Comparison of ENCODE assay signal across 10 mouse cellular contexts in the genomic region with DNA sequence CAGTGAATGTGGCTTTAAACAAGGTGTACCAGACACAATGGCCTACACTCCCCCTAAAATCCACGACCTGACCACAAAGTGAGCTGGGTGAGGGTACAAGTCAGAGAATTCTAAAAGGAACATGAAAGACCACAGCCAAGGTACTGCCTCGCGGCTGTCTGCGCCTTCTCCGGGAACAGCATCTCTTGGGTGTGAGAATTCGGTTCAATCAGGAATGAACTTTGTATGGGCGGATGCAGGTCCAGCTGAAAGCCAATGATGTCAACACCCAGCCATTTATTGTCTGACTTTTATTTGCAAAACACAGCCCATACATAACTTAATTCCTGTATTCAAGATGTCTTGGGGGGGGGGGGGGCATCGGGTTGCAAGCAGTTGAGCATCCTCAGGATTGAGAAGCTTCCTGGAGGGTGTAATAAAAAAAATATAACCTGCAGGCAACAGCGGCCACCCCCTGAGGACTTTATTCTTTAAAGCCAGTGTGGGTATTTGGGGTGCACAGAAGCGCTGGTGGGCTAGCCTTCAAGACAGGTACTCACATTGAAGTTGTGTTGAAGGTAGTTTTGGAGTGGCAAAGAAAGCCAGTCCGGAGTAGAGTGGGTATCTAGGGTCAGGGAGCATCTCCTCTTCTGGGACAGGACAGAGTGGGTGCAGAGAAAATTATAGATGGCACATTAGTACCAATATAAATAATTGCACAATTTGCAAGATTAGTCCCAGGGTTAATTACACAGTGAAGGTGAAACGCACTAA. TPM values are rescaled to one million over a fixed set of nuclear protein-coding genes. Genes with fewer than 3 reads are reported as not detected.
DNase-seq lines count a peak whose midpoint lies in the region; ATAC-seq and TF ChIP-seq lines count a peak whose summit lies in the region.
"Had no signal": no experiment of that assay in that cellular context is flagged by ENCODE, and none has a peak within 500 bp of the region (broad histone marks: within the 10 kb centered on the region; RNA-seq: fewer than 3 reads in every experiment).

No protein-coding gene starts in this region.

- no peaks in the 10 kb centered on the region for H3K9me3 ChIP-seq in embryonic facial prominence, embryonic 15.5 days (replicated peaks)
- no peaks in the 10 kb centered on the region for H3K9me3 ChIP-seq in intestine, embryonic 16.5 days (ENCODE audit: control insufficient read depth, low read length)
- H3K9me3 ChIP-seq in neural tube, embryonic 12.5 days, result no peaks in the 10 kb centered on the region

- no peak for DNase-seq in layer of hippocampus, adult 2 months (ENCODE audit: low spot score in 2 of 2)
- DNase-seq in layer of hippocampus, adult 11-12 months (ENCODE audit: low spot score), result no peak
- no peak for DNase-seq in thymus, adult 2 months
- DNase-seq in adrenal gland, adult 18-20 months (ENCODE audit: low spot score in 2 of 2), result no peak

- no peak for TF ChIP-seq CTCF in layer of hippocampus, adult 2 months (conservative IDR thresholded peaks at IDR 0.05)
- TF ChIP-seq CTCF in thymus, adult 2 months (IDR thresholded peaks at IDR 0.05; ENCODE audit: borderline replicate concordance, control insufficient read depth, extremely low read depth, insufficient read depth, low read length, poor library complexity), result no peak

- peak overlapping the region; percentile 73 for H3K4me3 ChIP-seq in layer of hippocampus, adult 2 months
- H3K4me3 ChIP-seq in embryonic facial prominence, embryonic 15.5 days (replicated peaks), result peak overlapping the region; percentile 71
- H3K4me3 ChIP-seq in intestine, embryonic 16.5 days (ENCODE audit: low read length), result peak overlapping the region; percentile 83; the same call in 1 of the 2 replicates
- no peak overlapping the region for H3K4me3 ChIP-seq in neural tube, embryonic 12.5 days
- no peak overlapping the region for H3K4me3 ChIP-seq in thymus, adult 2 months (ENCODE audit: control insufficient read depth, insufficient read depth, low read length)

- ATAC-seq in embryonic facial prominence, embryonic 15.5 days (ENCODE audit: insufficient number of reproducible peaks, low FRiP score, low TSS enrichment, low read depth), result no peak
- ATAC-seq in intestine, embryonic 16.5 days, result no peak
- no peak for ATAC-seq in neural tube, embryonic 12.5 days (ENCODE audit: low FRiP score, low read depth)
- ATAC-seq in megakaryocyte-erythroid progenitor cell, adult 5-6 weeks (replicated peaks; ENCODE audit: low FRiP score, low TSS enrichment, poor library complexity, severe bottlenecking), result no peak

- peak overlapping the region; percentile 93 for H3K27ac ChIP-seq in layer of hippocampus, adult 2 months
- H3K27ac ChIP-seq in embryonic facial prominence, embryonic 15.5 days (replicated peaks), result peak overlapping the region; percentile 91
- H3K27ac ChIP-seq in intestine, embryonic 16.5 days (ENCODE audit: low read length), result peak overlapping the region; percentile 95
- H3K27ac ChIP-seq in neural tube, embryonic 12.5 days, result 0 out of 2 replicates have a peak overlapping the region, but pooled peaks have one; percentile 1
- no peak overlapping the region for H3K27ac ChIP-seq in thymus, adult 2 months (ENCODE audit: control insufficient read depth, insufficient read depth, low read length)

- H3K36me3 ChIP-seq in embryonic facial prominence, embryonic 15.5 days, result peaks cover 4% of the 10 kb centered on the region; the same call in 1 of the 2 replicates
- H3K36me3 ChIP-seq in intestine, embryonic 16.5 days (ENCODE audit: control insufficient read depth, insufficient read depth, low read length), result peaks cover 8% of the 10 kb centered on the region; the same call in 1 of the 2 replicates
- H3K36me3 ChIP-seq in neural tube, embryonic 12.5 days, result peaks cover 8% of the 10 kb centered on the region; the same call in 1 of the 2 replicates
- no peaks in the 10 kb centered on the region for H3K36me3 ChIP-seq in thymus, adult 2 months (ENCODE audit: control insufficient read depth, insufficient read depth, low read length)

- H3K4me2 ChIP-seq in embryonic facial prominence, embryonic 15.5 days (replicated peaks), result peak overlapping the region; percentile 87
- H3K4me2 ChIP-seq in intestine, embryonic 16.5 days (ENCODE audit: low read depth, low read length), result peak overlapping the region; percentile 78
- peak overlapping the region; percentile 98 for H3K4me2 ChIP-seq in neural tube, embryonic 12.5 days (replicated peaks)

- 74% methylated on average over 12 of the region's 12 CpGs for WGBS in embryonic facial prominence, embryonic 15.5 days
- 69% methylated on average over 12 of the region's 12 CpGs for WGBS in intestine, embryonic 16.5 days
- 65% methylated on average over 12 of the region's 12 CpGs for WGBS in neural tube, embryonic 12.5 days
- 83% methylated on average over 12 of the region's 12 CpGs for WGBS in thymus, adult 2 months

- H3K9ac ChIP-seq in embryonic facial prominence, embryonic 15.5 days, result peak overlapping the region; percentile 35; the same call in 1 of the 2 replicates
- peak overlapping the region; percentile 95 for H3K9ac ChIP-seq in intestine, embryonic 16.5 days (ENCODE audit: low read depth, low read length)
- H3K9ac ChIP-seq in neural tube, embryonic 12.5 days, result 0 out of 2 replicates have a peak overlapping the region, but pooled peaks have one; percentile 95

- H3K27me3 ChIP-seq in embryonic facial prominence, embryonic 15.5 days, result no peaks in the 10 kb centered on the region
- H3K27me3 ChIP-seq in intestine, embryonic 16.5 days (replicated peaks; ENCODE audit: control insufficient read depth, insufficient read depth, low read length), result no peaks in the 10 kb centered on the region
- H3K27me3 ChIP-seq in neural tube, embryonic 12.5 days (replicated peaks), result no peaks in the 10 kb centered on the region
- H3K27me3 ChIP-seq in thymus, adult 2 months (ENCODE audit: control insufficient read depth, insufficient read depth, low read length), result no peaks in the 10 kb centered on the region

- no peak for TF ChIP-seq POLR2A in thymus, adult 2 months (IDR thresholded peaks at IDR 0.05; ENCODE audit: control insufficient read depth, extremely low read depth, insufficient read depth, low read length, poor library complexity)

- H3K4me1 ChIP-seq in embryonic facial prominence, embryonic 15.5 days, result peaks cover 30% of the 10 kb centered on the region
- peaks cover 21% of the 10 kb centered on the region for H3K4me1 ChIP-seq in intestine, embryonic 16.5 days (ENCODE audit: control insufficient read depth, insufficient read depth, low read length)
- peaks cover 37% of the 10 kb centered on the region for H3K4me1 ChIP-seq in neural tube, embryonic 12.5 days
- H3K4me1 ChIP-seq in thymus, adult 2 months (replicated peaks; ENCODE audit: control insufficient read depth, insufficient read depth, low read length), result peaks cover 21% of the 10 kb centered on the region

RNA-seq across cellular contexts. Expression of a gene that starts 4.8 kb away (rescaled TPM):
- total RNA-seq in layer of hippocampus, adult 2 months (2021), result 1 to 10 TPM; 1.1 to 1.8 TPM
- 6.7 and 7.3 TPM in 2 replicates for polyA plus RNA-seq in embryonic facial prominence, embryonic 15.5 days (2015; fragmentation: Nextera tagmentation; extraction: Ambion mirVana)
- polyA plus RNA-seq in intestine, embryonic 16.5 days (2015; fragmentation: Nextera tagmentation; extraction: Ambion mirVana), result 26.5 and 36.0 TPM in 2 replicates
- polyA plus RNA-seq in neural tube, embryonic 12.5 days (2016; fragmentation: Nextera tagmentation; extraction: Ambion mirVana), result 1.0 and 1.5 TPM in 2 replicates
- 8.6 TPM in 1 of 2 replicates, not detected in the other for total RNA-seq in megakaryocyte-erythroid progenitor cell, adult 5-6 weeks (2014; fragmentation: Nextera tagmentation)
- total RNA-seq in megakaryocyte-erythroid progenitor cell, adult 5-6 weeks (2017), result 5.7 and 7.4 TPM in 2 replicates
- polyA plus RNA-seq in thymus, adult 2 months (2012; rRNA removed), result 12.9 and 18.4 TPM in 2 replicates
- total RNA-seq in adrenal gland, adult 18-20 months (2021), result 10 to 100 TPM; 88.3 to 89.2 TPM

RNA-seq across cellular contexts. Expression of a gene that starts 5.0 kb away (rescaled TPM):
- 100 to 1,000 TPM; 181 to 190 TPM for total RNA-seq in layer of hippocampus, adult 2 months (2021)
- 86.8 and 92.7 TPM in 2 replicates for polyA plus RNA-seq in embryonic facial prominence, embryonic 15.5 days (2015; fragmentation: Nextera tagmentation; extraction: Ambion mirVana)
- polyA plus RNA-seq in intestine, embryonic 16.5 days (2015; fragmentation: Nextera tagmentation; extraction: Ambion mirVana), result 59.8 and 61.9 TPM in 2 replicates
- polyA plus RNA-seq in neural tube, embryonic 12.5 days (2016; fragmentation: Nextera tagmentation; extraction: Ambion mirVana), result 113 and 117 TPM in 2 replicates
- 86.2 and 86.5 TPM in 2 replicates for total RNA-seq in megakaryocyte-erythroid progenitor cell, adult 5-6 weeks (2014; fragmentation: Nextera tagmentation)
- total RNA-seq in megakaryocyte-erythroid progenitor cell, adult 5-6 weeks (2017), result 72.7 and 83.8 TPM in 2 replicates
- 372 and 380 TPM in 2 replicates for polyA plus RNA-seq in thymus, adult 2 months (2012; rRNA removed)
- total RNA-seq in adrenal gland, adult 18-20 months (2021), result 100 to 1,000 TPM; 101 to 144 TPM

RNA-seq across cellular contexts. Expression of a gene that starts 11.4 kb away (rescaled TPM):
- total RNA-seq in layer of hippocampus, adult 2 months (2021), result not detected
- not detected in 2 replicates for polyA plus RNA-seq in embryonic facial prominence, embryonic 15.5 days (2015; fragmentation: Nextera tagmentation; extraction: Ambion mirVana)
- not detected in 2 replicates for polyA plus RNA-seq in intestine, embryonic 16.5 days (2015; fragmentation: Nextera tagmentation; extraction: Ambion mirVana)
- polyA plus RNA-seq in neural tube, embryonic 12.5 days (2016; fragmentation: Nextera tagmentation; extraction: Ambion mirVana), result not detected in 2 replicates
- total RNA-seq in megakaryocyte-erythroid progenitor cell, adult 5-6 weeks (2014; fragmentation: Nextera tagmentation), result not detected in 2 replicates
- not detected in 2 replicates for total RNA-seq in megakaryocyte-erythroid progenitor cell, adult 5-6 weeks (2017)
- polyA plus RNA-seq in thymus, adult 2 months (2012; rRNA removed), result 0.03 TPM in 1 of 2 replicates, not detected in the other
- total RNA-seq in adrenal gland, adult 18-20 months (2021), result under 1 TPM in 1 of 2 experiments, not detected in 1; 0.19 TPM
- polyA plus RNA-seq: activated CD4-positive, CD25-positive, alpha-beta regulatory T cell, adult 4 months; gonadal fat pad, adult 2 months had no signal

RNA-seq across cellular contexts. Expression of a gene that starts 14.0 kb away (rescaled TPM):
- total RNA-seq in layer of hippocampus, adult 2 months (2021), result 1 to 10 TPM; 7.5 to 9.0 TPM
- 3.2 and 4.2 TPM in 2 replicates for polyA plus RNA-seq in embryonic facial prominence, embryonic 15.5 days (2015; fragmentation: Nextera tagmentation; extraction: Ambion mirVana)
- polyA plus RNA-seq in intestine, embryonic 16.5 days (2015; fragmentation: Nextera tagmentation; extraction: Ambion mirVana), result 1.5 and 1.7 TPM in 2 replicates
- polyA plus RNA-seq in neural tube, embryonic 12.5 days (2016; fragmentation: Nextera tagmentation; extraction: Ambion mirVana), result 11.5 and 12.0 TPM in 2 replicates
- total RNA-seq in megakaryocyte-erythroid progenitor cell, adult 5-6 weeks (2014; fragmentation: Nextera tagmentation), result 8.0 and 9.4 TPM in 2 replicates
- 4.7 and 10.1 TPM in 2 replicates for total RNA-seq in megakaryocyte-erythroid progenitor cell, adult 5-6 weeks (2017)
- 15.0 and 16.3 TPM in 2 replicates for polyA plus RNA-seq in thymus, adult 2 months (2012; rRNA removed)
- 10 to 100 TPM in 1 of 2 experiments, 1 to 10 TPM in 1; 9.9 to 12.4 TPM for total RNA-seq in adrenal gland, adult 18-20 months (2021)
- polyA plus RNA-seq: activated CD4-positive, CD25-positive, alpha-beta regulatory T cell, adult 4 months had no signal

RNA-seq across cellular contexts. Expression of a gene that starts 21.0 kb away (rescaled TPM):
- total RNA-seq in layer of hippocampus, adult 2 months (2021), result under 1 TPM in 1 of 2 experiments, not detected in 1; 0.29 TPM
- polyA plus RNA-seq in embryonic facial prominence, embryonic 15.5 days (2015; fragmentation: Nextera tagmentation; extraction: Ambion mirVana), result 0.49 and 0.69 TPM in 2 replicates
- polyA plus RNA-seq in intestine, embryonic 16.5 days (2015; fragmentation: Nextera tagmentation; extraction: Ambion mirVana), result 108 and 134 TPM in 2 replicates
- not detected in 2 replicates for polyA plus RNA-seq in neural tube, embryonic 12.5 days (2016; fragmentation: Nextera tagmentation; extraction: Ambion mirVana)
- total RNA-seq in megakaryocyte-erythroid progenitor cell, adult 5-6 weeks (2014; fragmentation: Nextera tagmentation), result not detected in 2 replicates
- not detected in 2 replicates for total RNA-seq in megakaryocyte-erythroid progenitor cell, adult 5-6 weeks (2017)
- polyA plus RNA-seq in thymus, adult 2 months (2012; rRNA removed), result 0.33 and 0.59 TPM in 2 replicates
- total RNA-seq in adrenal gland, adult 18-20 months (2021), result under 1 TPM; 0.30 to 0.51 TPM
- polyA plus RNA-seq: activated CD4-positive, CD25-positive, alpha-beta regulatory T cell, adult 4 months had no signal

Comparison
In these comparisons a context has a peak if more than half of its experiments do, and no peak if none do; other contexts are left out.
1. H3K4me3 ChIP-seq: peak in layer of hippocampus, adult 2 months (single experiment), embryonic facial prominence, embryonic 15.5 days (single experiment) and intestine, embryonic 16.5 days (single experiment); none in neural tube, embryonic 12.5 days (single experiment) and thymus, adult 2 months (single experiment).
2. H3K9ac ChIP-seq: peak in every context shown above with its lines; median percentile 95 in intestine, embryonic 16.5 days; 95 in neural tube, embryonic 12.5 days; 35 in embryonic facial prominence, embryonic 15.5 days.
3. Peak in every context shown above with its lines, with median percentiles within 50 percentile points of each other: H3K4me2 ChIP-seq.